Mouse (Mus musculus): ENCODE results near the gene Ccdc191. TPM values are rescaled to one million over a fixed set of nuclear protein-coding genes. Genes with fewer than 3 reads are reported as not detected.

Gene Ccdc191
- polyA plus RNA-seq (2014; fragmentation: Illumina TruSeq; extraction: RNeasy Lipid Tissue Mini Kit (QIAGEN cat#74804); ENCODE audit: low replicate concordance): 4.2 TPM

DNA sequence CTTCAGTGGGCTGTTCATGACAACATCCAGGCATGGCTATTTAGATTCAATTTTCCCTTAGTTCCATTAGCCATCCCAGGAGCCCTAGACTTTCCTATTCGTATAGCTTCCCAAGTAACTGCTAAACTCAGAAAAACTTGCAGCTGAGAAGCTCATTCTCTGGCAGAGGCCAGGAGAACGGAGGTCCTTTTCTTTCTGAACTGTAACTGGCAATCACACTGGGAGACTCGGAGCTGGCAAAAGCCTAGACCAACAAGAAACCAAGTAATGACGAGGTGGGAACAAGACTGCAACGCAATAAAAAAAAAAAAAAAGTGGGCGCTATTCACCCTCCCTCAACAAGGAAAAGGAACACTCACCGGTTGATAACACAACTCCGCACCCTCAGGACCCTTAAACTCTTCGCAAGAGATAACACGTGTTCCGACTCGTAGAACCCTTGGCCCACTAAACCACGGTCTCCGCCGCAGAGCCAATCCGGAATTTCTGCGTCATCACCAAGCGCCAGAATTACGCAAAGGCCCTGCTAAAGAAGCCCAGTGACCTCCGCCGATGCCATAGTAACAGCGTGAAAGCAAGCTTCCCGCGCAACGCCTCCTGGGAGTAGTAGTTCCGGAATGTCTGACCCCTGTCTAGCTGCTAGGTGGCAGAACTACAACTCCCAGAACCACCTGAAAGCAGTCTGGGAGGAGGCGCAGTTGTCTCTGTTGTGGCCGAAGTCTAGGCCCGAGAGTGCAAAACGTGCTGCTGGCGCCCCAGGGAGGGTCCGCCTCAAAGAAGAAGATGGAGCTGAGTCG is at the start of gene Ccdc191:
TSS of gene Ccdc191 (plus strand) at position 593 of the 797 bp plus-strand sequence.

GRCm38 (mm10) chr16:43926341-43926859 is 36.8 kb downstream of the Ccdc191 start, which contains the start of gene Qtrt2:
Qtrt2 (minus strand) TSS chr16:43926809.

DNA sequence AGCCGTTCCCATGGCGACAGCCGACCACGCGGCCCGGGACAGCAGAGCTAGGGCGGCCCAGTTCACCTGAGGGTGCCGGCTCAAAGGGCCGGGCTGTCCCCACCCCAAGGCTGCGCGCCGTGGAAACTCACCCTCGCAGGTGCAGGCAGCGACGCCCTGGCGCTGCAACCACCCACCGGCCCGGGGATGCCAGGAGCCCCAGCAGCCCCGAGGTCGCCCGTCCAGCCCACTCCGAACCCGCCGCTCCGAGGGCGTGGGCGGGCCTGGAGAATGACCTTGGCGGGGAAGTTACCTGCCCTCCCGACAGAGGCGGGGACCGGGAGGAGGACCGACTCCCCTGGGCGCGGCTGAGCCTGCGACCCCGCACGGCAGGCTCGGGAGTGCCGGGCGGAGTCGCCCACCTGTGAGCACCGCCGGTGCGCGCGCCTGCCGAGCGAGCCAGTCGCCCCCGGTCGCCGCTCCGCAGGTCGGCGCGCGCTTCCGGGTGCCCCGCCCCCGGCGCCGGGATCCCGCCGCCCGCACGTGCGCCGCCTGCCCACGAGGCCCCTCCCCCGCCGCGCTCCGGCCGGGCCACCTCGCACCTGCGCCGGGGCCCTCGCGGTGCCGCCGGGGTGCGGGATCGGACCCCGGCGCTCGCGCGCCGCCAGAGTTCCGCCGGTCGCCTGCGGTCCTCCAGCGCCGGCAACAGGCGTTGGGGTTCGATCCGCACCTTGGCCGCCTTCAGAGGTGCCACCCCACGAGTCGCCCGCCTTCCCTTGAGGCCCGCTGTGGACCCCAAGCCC is 89.9 kb downstream of the Ccdc191 start, which contains the start of gene Zdhhc23:
TSS of gene Zdhhc23 (minus strand) at position 464 of the 782 bp plus-strand sequence.

Other genes starting within 250 kb of the Ccdc191 start
- gene Tigit, start 225.7 kb upstream of the Ccdc191 start, polyA plus RNA-seq (2014; fragmentation: Illumina TruSeq; extraction: RNeasy Lipid Tissue Mini Kit (QIAGEN cat#74804); ENCODE audit: low replicate concordance): 1.0 TPM
- not detected for gene Drd3, start 135.8 kb upstream of the Ccdc191 start, polyA plus RNA-seq (2014; fragmentation: Illumina TruSeq; extraction: RNeasy Lipid Tissue Mini Kit (QIAGEN cat#74804); ENCODE audit: low replicate concordance)
- 12.0 TPM for gene Qtrt2, start 37.0 kb downstream of the Ccdc191 start, polyA plus RNA-seq (2014; fragmentation: Illumina TruSeq; extraction: RNeasy Lipid Tissue Mini Kit (QIAGEN cat#74804); ENCODE audit: low replicate concordance)
- gene Zdhhc23, start 90.0 kb downstream of the Ccdc191 start, polyA plus RNA-seq (2014; fragmentation: Illumina TruSeq; extraction: RNeasy Lipid Tissue Mini Kit (QIAGEN cat#74804); ENCODE audit: low replicate concordance): 10.1 TPM
- 76.3 TPM for gene Gramd1c, start 173.5 kb downstream of the Ccdc191 start, polyA plus RNA-seq (2014; fragmentation: Illumina TruSeq; extraction: RNeasy Lipid Tissue Mini Kit (QIAGEN cat#74804); ENCODE audit: low replicate concordance)
- 73.0 TPM for gene Atp6v1a, start 249.9 kb downstream of the Ccdc191 start, polyA plus RNA-seq (2014; fragmentation: Illumina TruSeq; extraction: RNeasy Lipid Tissue Mini Kit (QIAGEN cat#74804); ENCODE audit: low replicate concordance)

All from small intestine, adult 10 weeks (tissue).